Mouse (Mus musculus): Measurements from ENCODE around the gene Chrm3. TPM values are rescaled to one million over a fixed set of nuclear protein-coding genes. Genes with fewer than 3 reads are reported as not detected.

Chrm3 gene
- polyA plus RNA-seq, 1 experiment, result not detected

DNA sequence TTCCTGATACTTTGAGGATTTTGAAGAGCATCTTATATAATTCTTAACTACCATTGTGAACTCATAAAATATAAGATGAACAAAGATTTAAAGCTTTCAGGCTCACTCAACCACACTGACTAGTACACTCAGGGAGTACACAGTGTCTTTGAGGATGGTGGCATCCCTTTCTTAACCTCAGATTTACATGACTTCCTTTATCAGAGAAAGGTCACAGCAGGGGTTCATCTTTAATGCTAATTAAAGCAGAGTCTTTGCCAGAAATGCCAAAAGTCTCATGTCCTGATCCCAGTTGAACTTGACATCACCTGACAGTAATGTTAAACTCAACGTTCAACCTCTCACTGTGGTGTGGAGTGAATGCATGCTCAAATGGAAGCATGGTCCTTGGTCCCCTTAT is 301.7 kb downstream of the Chrm3 start:
- TF ChIP-seq GATA1 (IDR thresholded peaks at IDR 0.05; ENCODE audit: low read length), result no peak

DNA sequence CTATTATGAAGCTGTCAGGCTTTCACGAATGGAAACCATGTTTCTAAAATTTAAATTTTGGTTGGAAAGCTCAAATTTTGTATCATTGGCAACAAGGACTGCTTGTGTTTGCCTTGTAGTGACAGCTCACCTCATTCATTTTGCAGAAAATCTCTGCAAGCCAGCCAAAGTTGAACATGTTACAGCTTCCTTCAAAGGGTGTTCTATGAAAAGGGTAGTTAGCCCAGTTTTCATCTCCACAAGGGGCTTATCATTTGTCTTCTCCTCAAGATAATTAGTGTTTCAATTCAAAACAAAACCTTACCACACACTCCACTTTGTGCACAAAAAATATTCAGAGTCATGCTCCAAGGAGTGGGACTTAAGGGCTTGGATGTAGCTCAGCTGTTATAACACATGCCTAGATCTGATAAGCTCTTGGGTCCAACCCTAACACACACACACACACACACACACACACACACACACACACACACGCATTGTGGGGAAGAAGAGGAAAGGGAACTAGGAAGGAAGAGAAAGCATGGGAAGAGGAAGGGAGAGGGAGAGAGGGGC is 302.9 kb downstream of the Chrm3 start:
- no peak for TF ChIP-seq GATA1 (IDR thresholded peaks at IDR 0.05; ENCODE audit: low read length)

DNA sequence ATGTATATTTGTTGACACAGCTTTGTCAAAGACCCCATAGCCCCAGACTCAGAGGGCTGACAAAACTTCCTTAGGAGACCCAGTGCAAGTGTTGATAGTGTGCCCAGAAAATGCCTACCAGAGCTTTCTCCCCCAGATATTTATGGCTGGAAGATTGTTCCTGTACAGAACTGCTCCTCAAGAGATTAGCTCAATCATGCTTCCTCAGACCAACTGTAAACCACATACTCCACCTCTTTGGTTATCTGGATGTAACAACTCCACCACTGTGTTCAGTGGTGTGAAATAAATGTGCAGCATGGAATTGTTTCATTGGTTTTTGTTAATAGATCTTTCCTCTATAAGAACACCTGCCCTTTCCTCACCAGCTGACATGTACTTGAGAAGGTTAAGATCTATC is 306.6 kb downstream of the Chrm3 start:
- no peak for TF ChIP-seq GATA1 (IDR thresholded peaks at IDR 0.05; ENCODE audit: low read length)

DNA sequence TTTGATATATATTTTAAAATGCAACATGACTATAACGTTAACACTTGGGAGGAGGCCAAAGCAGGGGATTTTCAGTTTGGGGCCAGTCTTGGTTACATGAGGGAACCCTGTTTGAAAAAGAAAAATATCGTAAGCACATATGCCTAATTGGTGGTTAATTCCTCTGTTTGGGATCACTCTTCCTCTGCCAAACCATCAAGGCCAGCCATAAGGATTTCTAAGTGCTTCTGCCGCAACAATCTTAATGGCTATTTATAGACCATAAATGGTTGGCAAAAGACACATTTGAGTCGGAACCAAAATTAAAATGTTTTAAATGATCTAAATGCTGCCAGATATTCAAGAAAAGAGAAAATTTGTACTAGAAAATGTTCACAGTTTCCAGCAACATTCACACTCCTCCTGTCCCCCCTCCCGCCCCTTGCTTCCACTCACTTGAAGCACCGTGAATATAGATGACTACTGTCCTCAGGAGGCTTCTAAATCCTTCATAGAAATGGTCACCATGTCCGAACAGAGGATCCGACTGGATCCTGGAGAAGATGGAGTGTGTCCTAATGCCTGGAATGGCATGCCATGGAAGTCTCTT is 307.3 kb downstream of the Chrm3 start:
- no peak for TF ChIP-seq GATA1 (IDR thresholded peaks at IDR 0.05; ENCODE audit: low read length)

DNA sequence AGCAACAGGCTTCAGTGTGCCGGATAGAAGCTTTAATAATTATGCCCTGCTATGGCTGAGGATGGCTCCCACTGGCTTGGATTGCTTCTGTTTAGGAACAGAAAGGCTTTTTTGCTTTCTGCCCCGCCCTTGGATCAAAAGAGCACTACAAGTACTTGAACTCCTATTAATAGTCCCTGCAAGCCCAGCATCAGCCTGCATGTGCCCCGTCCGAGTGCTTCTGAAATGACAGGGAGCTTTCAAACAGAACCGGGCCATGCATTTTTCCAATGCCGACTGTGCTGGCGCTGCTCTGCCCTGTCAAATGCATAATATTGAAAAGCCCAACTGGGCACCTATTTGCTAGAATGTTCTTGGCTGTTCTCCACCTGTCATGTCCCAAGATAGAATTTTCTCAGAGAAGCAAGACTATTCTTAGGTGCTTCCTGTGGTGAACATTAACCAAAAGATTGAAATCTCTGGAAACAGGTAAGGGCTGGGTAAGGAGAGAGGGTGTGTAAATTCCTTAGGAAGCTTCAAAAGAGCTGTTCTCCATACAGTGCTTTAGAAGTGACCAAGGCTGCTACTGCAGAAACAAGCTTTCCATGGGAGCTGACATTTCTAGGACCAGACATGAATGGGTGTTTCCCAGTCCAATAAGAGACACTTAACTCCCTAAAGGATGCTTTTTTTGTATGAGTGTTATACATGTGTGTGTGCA is 314.8 kb downstream of the Chrm3 start:
- TF ChIP-seq GATA1 (IDR thresholded peaks at IDR 0.05; ENCODE audit: low read length), result no peak

DNA sequence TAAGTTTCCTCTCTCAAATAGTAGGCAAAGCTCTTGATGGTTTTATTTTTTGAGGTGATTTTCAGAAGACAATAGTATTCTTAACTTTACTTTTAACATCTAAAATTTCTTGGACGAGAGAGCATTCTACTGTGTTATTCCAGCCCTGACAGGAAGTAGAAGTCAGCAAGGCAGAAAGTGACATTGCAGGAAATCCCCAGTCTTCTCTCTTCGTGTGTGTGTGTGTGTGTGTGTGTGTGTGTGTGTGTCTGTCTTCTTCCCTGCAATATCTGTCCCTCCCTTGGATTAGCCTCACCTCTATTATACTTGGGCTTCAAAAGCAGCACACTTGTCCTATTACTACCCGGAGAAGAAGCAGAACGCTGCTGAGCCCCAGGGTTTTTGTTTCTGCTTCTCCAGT is 316.6 kb downstream of the Chrm3 start:
- TF ChIP-seq GATA1 (IDR thresholded peaks at IDR 0.05; ENCODE audit: low read length), result no peak

DNA sequence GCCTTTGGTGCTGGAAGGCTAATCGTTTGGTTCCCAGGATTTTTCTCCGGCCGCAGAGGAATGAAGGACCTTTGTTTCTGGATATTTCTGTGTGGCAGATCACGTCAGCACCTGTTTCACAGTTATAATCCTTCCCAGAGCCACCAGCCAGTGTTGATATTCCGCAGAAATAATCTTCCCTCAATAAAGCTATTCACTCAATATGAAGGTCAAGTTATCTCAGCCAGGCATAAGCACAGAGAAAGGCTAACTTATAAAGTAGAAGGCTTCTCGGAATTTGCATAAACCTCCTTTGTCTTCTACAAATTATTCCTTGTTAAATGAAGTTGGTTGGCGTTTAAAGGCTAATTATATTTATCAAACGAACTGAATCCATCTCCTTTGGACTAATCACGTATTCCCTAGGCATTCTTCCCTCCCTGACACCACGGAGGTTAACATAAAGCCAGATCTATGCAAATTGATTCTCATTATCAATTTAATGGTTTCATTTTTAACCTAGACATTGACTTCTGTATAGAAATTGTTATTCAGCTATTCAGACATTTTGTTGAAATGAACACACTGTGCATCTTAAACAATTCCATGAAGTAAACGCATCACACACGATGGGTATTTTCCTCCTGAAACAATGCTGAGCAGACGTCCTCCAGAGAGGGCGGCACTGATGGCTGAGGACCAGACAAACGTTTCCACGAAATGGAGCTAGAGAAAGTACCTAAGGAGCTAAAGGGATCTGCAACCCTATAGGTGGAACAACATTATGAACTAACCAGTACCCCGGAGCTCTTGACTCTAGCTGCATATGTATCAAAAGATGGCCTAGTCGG is 326.9 kb downstream of the Chrm3 start:
- TF ChIP-seq GATA1 (IDR thresholded peaks at IDR 0.05; ENCODE audit: low read length), result no peak

DNA sequence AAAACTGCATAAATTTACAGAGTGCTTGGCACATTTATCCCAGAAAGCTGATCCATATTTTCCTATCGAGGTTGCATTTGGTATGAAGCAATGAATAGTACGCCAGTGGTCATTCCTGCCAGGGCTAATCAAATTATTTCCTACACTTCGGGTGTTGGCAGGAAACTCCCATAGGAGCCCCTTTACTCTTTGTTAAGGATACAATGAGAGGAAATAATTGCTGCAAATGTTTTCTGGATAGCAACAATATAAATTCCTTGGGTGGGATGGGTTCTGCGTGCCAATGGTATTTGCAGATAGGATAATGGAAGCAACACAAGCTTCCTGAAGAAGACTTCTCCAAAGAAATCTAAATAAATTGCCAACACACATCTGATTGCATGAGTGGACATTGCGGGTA is 329.1 kb downstream of the Chrm3 start:
- no peak for TF ChIP-seq GATA1 (IDR thresholded peaks at IDR 0.05; ENCODE audit: low read length)

DNA sequence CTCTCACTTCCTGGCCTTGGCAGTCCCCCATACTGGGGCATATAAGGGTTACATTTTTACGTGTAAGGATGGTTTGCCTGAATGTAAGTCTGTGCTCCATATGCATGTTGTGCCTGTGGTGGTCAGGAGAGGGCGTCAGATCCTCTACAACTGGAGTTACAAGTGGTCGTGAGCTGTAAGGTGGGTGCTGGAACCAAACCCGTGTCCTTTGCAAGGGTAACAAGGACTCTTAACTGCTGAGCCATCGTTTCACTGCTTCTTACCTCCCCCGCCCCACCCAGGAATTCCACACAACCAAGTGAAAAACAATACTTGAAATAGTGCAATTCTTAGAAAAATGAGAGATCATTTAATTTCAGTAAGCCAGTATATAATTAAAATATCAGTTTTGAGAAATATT is 330.7 kb downstream of the Chrm3 start:
- no peak for TF ChIP-seq GATA1 (IDR thresholded peaks at IDR 0.05; ENCODE audit: low read length)

DNA sequence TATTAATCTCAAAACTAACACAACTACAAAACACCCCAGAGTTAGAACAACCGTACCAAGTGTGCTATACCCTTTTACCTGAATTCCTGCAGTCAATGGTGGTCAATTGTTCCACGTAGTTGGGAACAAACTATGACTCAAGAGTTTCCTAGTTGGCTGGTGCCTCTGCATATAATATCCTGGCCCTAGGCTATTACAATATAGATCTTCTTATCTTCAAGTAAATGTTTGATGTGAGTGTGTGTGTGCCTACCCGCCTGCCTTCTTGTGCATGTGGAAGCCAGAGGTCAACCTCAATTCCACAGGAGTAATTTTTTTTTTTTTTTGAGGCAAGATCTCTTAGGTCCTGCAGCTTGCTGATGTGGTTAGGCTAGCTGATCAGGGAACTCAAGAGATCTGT is 335.5 kb downstream of the Chrm3 start:
- no peak for TF ChIP-seq GATA1 (IDR thresholded peaks at IDR 0.05; ENCODE audit: low read length)

DNA sequence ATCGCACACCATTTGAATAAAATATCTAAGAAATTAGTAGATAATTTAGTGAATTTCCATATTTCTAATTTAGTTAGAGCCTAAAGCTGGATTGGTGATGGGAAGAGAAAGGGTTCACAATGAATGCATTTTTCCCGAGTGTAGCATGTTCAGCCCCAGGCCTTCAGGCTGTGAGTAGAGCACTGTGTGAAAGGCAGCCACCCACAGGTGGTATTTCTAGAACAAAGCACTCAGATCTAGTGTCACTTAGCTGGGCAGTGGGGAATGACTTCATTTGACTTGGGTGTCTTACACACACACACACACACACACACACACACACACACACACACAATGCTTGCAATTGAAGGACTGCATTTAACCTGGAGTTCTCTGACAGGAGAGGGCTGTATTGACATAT is 337.5 kb downstream of the Chrm3 start:
- no peak for TF ChIP-seq GATA1 (IDR thresholded peaks at IDR 0.05; ENCODE audit: low read length)

DNA sequence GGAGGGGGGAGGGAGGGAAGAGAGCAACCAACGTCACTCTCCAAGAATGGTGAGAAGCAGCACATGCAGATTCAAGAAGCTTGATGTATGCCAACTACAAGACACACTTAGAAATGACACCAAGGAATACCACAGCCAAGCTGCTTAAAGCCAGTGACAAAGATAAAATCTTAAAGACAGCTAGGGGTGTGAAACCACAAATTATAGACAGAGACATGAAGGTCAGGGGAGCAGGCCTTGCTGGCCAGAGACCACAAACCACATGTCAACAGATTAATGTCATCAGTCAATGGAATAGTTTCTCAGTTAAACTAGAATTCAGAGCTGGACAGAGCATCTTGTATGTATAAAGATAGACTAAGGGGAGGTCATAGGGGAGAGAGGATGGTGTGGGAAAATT is 341.4 kb downstream of the Chrm3 start:
- TF ChIP-seq GATA1 (IDR thresholded peaks at IDR 0.05; ENCODE audit: low read length), result no peak

DNA sequence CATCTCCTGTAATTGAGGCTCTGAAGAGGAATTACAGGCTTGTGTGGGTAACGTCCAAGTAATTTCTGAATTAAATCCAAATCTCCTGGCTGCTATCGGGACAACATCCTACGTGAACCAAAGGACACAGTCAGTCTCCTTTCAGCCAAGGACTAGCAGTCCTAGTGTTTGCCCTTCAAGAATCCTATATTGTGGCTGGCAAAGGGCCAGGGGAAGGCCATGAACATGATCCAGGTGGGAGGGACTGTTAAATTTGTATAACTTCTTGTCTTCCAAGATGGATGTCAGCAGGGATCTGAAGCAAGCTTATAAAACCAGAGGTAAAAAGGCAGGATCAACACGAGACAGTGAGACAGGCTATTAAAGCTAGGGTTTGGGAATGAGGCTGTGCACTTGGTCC is 357.7 kb downstream of the Chrm3 start:
- no peak for TF ChIP-seq GATA1 (IDR thresholded peaks at IDR 0.05; ENCODE audit: low read length)

DNA sequence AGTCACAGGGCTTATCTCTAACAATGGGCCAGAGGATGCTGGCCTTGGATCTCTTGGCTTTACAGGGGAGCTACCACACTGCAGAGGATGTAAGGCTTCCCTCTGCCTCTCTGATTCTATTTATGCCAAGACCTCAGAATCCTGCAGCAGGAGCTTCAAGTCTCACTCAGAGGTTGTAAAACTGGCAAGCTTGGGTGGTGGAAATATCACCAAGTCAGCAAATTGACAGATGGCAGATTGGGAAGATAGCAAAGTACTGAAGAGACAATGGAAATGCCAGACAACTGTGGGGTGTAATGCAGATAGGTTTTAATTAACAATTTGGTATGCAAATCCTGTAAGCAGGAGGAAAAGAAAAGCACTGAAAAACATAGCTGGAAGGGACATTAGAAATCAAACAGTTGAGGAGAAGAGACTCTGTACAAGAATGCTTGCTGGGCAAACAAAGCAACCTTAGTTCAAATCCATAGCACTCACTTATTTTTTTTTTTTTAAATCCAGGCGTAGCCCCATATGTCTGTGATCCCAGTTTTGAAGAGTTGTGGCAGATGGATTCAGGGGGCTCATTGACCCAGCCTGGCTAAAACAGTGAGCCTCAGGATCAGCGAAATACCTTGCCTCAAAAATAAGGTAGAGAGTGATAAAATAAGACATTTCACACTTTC is 362.9 kb downstream of the Chrm3 start:
- TF ChIP-seq GATA1 (IDR thresholded peaks at IDR 0.05; ENCODE audit: low read length), result no peak

DNA sequence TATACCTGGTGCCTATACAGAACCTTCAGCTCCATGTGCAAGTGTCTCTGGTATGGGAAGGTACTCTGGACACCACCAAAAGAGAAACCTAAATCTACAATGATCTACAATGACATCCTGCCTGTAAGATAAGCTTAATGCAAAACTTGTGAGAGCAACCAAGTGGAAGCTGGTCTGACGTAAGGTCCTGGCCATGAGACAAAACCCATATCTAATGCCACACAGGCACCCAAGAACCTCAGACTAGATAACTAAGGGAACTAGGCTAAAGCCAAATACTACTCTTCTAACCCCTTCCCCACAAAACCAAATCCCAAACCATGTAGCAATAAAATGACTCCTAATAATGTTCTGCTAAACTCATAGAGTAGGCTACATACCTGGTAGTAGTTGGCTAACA is 364.8 kb downstream of the Chrm3 start:
- TF ChIP-seq GATA1 (IDR thresholded peaks at IDR 0.05; ENCODE audit: low read length), result no peak

DNA sequence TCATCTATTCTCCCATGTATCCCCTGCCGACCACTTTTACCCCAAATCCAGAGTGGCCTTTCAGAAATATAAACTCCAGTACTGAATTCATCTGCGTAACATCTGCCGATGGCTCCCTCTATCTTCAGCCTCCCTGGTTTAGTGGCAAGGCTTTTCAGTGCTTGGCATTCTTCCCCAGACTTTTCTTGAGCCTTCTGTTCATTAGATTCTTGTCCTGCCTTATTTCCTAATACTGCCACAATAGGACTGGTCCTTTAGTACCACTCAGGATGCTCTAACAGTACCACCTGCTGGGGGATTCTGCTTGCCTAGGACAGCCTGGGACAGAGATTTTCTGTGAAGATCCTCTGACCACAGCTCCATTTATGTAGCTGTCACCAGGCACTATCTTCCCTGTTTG is 367.1 kb downstream of the Chrm3 start:
- TF ChIP-seq GATA1 (IDR thresholded peaks at IDR 0.05; ENCODE audit: low read length), result no peak
